ENCODE assay signal across 1 mouse cellular context in genomic region chr11:96986463-96986862, GRCm38 (mm10).
TF ChIP-seq lines count a peak whose summit lies in the region.

No protein-coding gene starts in this region.

TF ChIP-seq in CH12.LX, 34 proteins besides CTCF, POLR2A, EP300 and RAD21:
- TF ChIP-seq HCFC1 (IDR thresholded peaks at IDR 0.05; ENCODE audit: low read depth, low read length): no peak
- no peak for TF ChIP-seq BHLHE40 (IDR thresholded peaks at IDR 0.05; ENCODE audit: low read depth, low read length)
- TF ChIP-seq CHD2 (IDR thresholded peaks at IDR 0.05; ENCODE audit: low read length): no peak
- TF ChIP-seq ELF1 (IDR thresholded peaks at IDR 0.05; ENCODE audit: low read depth, low read length): no peak
- no peak for TF ChIP-seq JUND (conservative IDR thresholded peaks at IDR 0.05; ENCODE audit: low read depth, low read length)
- no peak for TF ChIP-seq KAT2A (IDR thresholded peaks at IDR 0.05; ENCODE audit: insufficient replicate concordance, low read length)
- TF ChIP-seq PAX5 (IDR thresholded peaks at IDR 0.05; ENCODE audit: low read length): no peak
- TF ChIP-seq NRF1 (IDR thresholded peaks at IDR 0.05; ENCODE audit: low read depth, low read length): no peak
- no peak for TF ChIP-seq ZNF384 (IDR thresholded peaks at IDR 0.05; ENCODE audit: low read depth, low read length)
- no peak for TF ChIP-seq MAZ (IDR thresholded peaks at IDR 0.05; ENCODE audit: low read depth, low read length)
- no peak for TF ChIP-seq CHD1 (IDR thresholded peaks at IDR 0.05; ENCODE audit: low read depth, low read length)
- TF ChIP-seq MYC (IDR thresholded peaks at IDR 0.05; ENCODE audit: low read depth, low read length): no peak
- TF ChIP-seq IRF4 (IDR thresholded peaks at IDR 0.05; ENCODE audit: low read depth, low read length): no peak
- TF ChIP-seq RCOR1 (conservative IDR thresholded peaks at IDR 0.05; ENCODE audit: low read depth, low read length): no peak
- TF ChIP-seq E2F4 (IDR thresholded peaks at IDR 0.05; ENCODE audit: insufficient replicate concordance, low read depth, low read length): no peak
